Mouse (Mus musculus): Measurements from ENCODE around the gene Dnah2. TPM values are rescaled to one million over a fixed set of nuclear protein-coding genes. Genes with fewer than 3 reads are reported as not detected.

Gene Dnah2
- total RNA-seq, 1 experiment = 0.98 TPM

GRCm38 (mm10) chr11:69457006-69457579, 91.8 kb downstream of the Dnah2 start:
- Histone ChIP-seq H3K4me1 (ENCODE audit: control insufficient read depth in 2 of 2, insufficient read depth in 2 of 2, low read length in 2 of 2, poor library complexity in 1 of 2) (peaks cover 4 to 9% of the 10 kb centered on the region in 2 experiments; a peak in 3 of 4 replicates), H3K4me3 (ENCODE audit: insufficient read depth in 1 of 2, low read depth in 1 of 2, low read length in 2 of 2, poor library complexity in 1 of 2, severe bottlenecking in 1 of 2) (no peak overlapping the region), H3K27ac (ENCODE audit: insufficient read depth, low read depth, low read length, poor library complexity, severe bottlenecking) (no peak overlapping the region), H3K9ac (ENCODE audit: insufficient read depth, low read depth, low read length, poor library complexity, severe bottlenecking) (no peak overlapping the region), H3K9me3 (ENCODE audit: control insufficient read depth, insufficient read depth, low read depth, low read length) (no peaks in the 10 kb centered on the region), H3K36me3 (ENCODE audit: control insufficient read depth, insufficient read depth, low read length, poor library complexity, severe bottlenecking) (no peaks in the 10 kb centered on the region; the same call in 1 of the 2 replicates)
- no peak for DNase-seq (ENCODE audit: low read depth, low spot score)
- in situ Hi-C loops (cut with MboI; ENCODE audit: low sequenced_read_pairs in 2 of 2, unreplicated experiment in 2 of 2) = no loop called here
- TF ChIP-seq HCFC1 (IDR thresholded peaks at IDR 0.05; ENCODE audit: borderline replicate concordance, insufficient read depth, low read length) (no peak), CHD2 (IDR thresholded peaks at IDR 0.05; ENCODE audit: low read depth, low read length) (no peak)

GRCm38 (mm10) chr11:69452114-69452867, 96.6 kb downstream of the Dnah2 start:
- in situ Hi-C loops (cut with MboI; ENCODE audit: low sequenced_read_pairs in 2 of 2, unreplicated experiment in 2 of 2) = no loop called here

GRCm38 (mm10) chr11:69447299-69447698, 101.6 kb downstream of the Dnah2 start:
- Histone ChIP-seq H3K9me3 (ENCODE audit: control insufficient read depth, insufficient read depth, low read depth, low read length) (no peaks in the 10 kb centered on the region), H3K4me3 (ENCODE audit: insufficient read depth in 1 of 2, low read depth in 1 of 2, low read length in 2 of 2, poor library complexity in 1 of 2, severe bottlenecking in 1 of 2) (no peak overlapping the region), H3K4me1 (ENCODE audit: control insufficient read depth in 2 of 2, insufficient read depth in 2 of 2, low read length in 2 of 2, poor library complexity in 1 of 2) (peaks cover 0 to 11% of the 10 kb centered on the region in 2 experiments; a peak in 2 of 4 replicates), H3K36me3 (ENCODE audit: control insufficient read depth, insufficient read depth, low read length, poor library complexity, severe bottlenecking) (no peaks in the 10 kb centered on the region), H3K27ac (ENCODE audit: insufficient read depth, low read depth, low read length, poor library complexity, severe bottlenecking) (no peak overlapping the region), H3K9ac (ENCODE audit: insufficient read depth, low read depth, low read length, poor library complexity, severe bottlenecking) (no peak overlapping the region)
- in situ Hi-C loops (cut with MboI; ENCODE audit: low sequenced_read_pairs in 2 of 2, unreplicated experiment in 2 of 2) = no loop called here
- no peak for DNase-seq (ENCODE audit: low read depth, low spot score)
- TF ChIP-seq HCFC1 (IDR thresholded peaks at IDR 0.05; ENCODE audit: borderline replicate concordance, insufficient read depth, low read length) (no peak), MAFK (IDR thresholded peaks at IDR 0.05; ENCODE audit: insufficient read depth, low read depth, low read length) (no peak), ZNF384 (IDR thresholded peaks at IDR 0.05; ENCODE audit: low read depth, low read length) (no peak), CHD2 (IDR thresholded peaks at IDR 0.05; ENCODE audit: low read depth, low read length) (no peak), ZC3H11A (IDR thresholded peaks at IDR 0.05; ENCODE audit: borderline replicate concordance, low read depth, low read length) (no peak)

More at GRCm38 (mm10) chr11:69452114-69452867, 96.6 kb downstream of the Dnah2 start:
- TF ChIP-seq ZNF384 (IDR thresholded peaks at IDR 0.05; ENCODE audit: low read depth, low read length) (no peak), MAFK (IDR thresholded peaks at IDR 0.05; ENCODE audit: insufficient read depth, low read depth, low read length) (no peak), ZC3H11A (IDR thresholded peaks at IDR 0.05; ENCODE audit: borderline replicate concordance, low read depth, low read length) (no peak), CHD2 (IDR thresholded peaks at IDR 0.05; ENCODE audit: low read depth, low read length) (no peak), HCFC1 (IDR thresholded peaks at IDR 0.05; ENCODE audit: borderline replicate concordance, insufficient read depth, low read length) (no peak)
- Histone ChIP-seq H3K27ac (ENCODE audit: insufficient read depth, low read depth, low read length, poor library complexity, severe bottlenecking) (no peak overlapping the region), H3K4me3 (ENCODE audit: insufficient read depth in 1 of 2, low read depth in 1 of 2, low read length in 2 of 2, poor library complexity in 1 of 2, severe bottlenecking in 1 of 2) (peak overlapping the region; percentile 30 to 34), H3K36me3 (ENCODE audit: control insufficient read depth, insufficient read depth, low read length, poor library complexity, severe bottlenecking) (no peaks in the 10 kb centered on the region), H3K9me3 (ENCODE audit: control insufficient read depth, insufficient read depth, low read depth, low read length) (no peaks in the 10 kb centered on the region), H3K9ac (ENCODE audit: insufficient read depth, low read depth, low read length, poor library complexity, severe bottlenecking) (0 out of 2 replicates have a peak overlapping the region, but pooled peaks have one; percentile 27), H3K4me1 (ENCODE audit: control insufficient read depth in 2 of 2, insufficient read depth in 2 of 2, low read length in 2 of 2, poor library complexity in 1 of 2) (peaks cover 4 to 14% of the 10 kb centered on the region in 2 experiments; a peak in 3 of 4 replicates)
- DNase-seq (ENCODE audit: low read depth, low spot score) = peak; percentile 76

GRCm38 (mm10) chr11:69443328-69443727, 105.6 kb downstream of the Dnah2 start:
- H3K4me1 ChIP-seq (ENCODE audit: control insufficient read depth in 2 of 2, insufficient read depth in 2 of 2, low read length in 2 of 2, poor library complexity in 1 of 2) = peaks cover 0 to 5% of the 10 kb centered on the region in 2 experiments; a peak in 1 of 4 replicates
- no peaks in the 10 kb centered on the region for H3K9me3 ChIP-seq (ENCODE audit: control insufficient read depth, insufficient read depth, low read depth, low read length)
- in situ Hi-C loops (cut with MboI; ENCODE audit: low sequenced_read_pairs in 2 of 2, unreplicated experiment in 2 of 2) = no loop called here
- no peaks in the 10 kb centered on the region for H3K36me3 ChIP-seq (ENCODE audit: control insufficient read depth, insufficient read depth, low read length, poor library complexity, severe bottlenecking)
- TF ChIP-seq MAFK (IDR thresholded peaks at IDR 0.05; ENCODE audit: insufficient read depth, low read depth, low read length) (no peak), ZNF384 (IDR thresholded peaks at IDR 0.05; ENCODE audit: low read depth, low read length) (no peak), CHD2 (IDR thresholded peaks at IDR 0.05; ENCODE audit: low read depth, low read length) (peak; percentile 66)
- no peak for DNase-seq (ENCODE audit: low read depth, low spot score)
- H3K9ac ChIP-seq (ENCODE audit: insufficient read depth, low read depth, low read length, poor library complexity, severe bottlenecking) = no peak overlapping the region
- H3K4me3 ChIP-seq (ENCODE audit: insufficient read depth in 1 of 2, low read depth in 1 of 2, low read length in 2 of 2, poor library complexity in 1 of 2, severe bottlenecking in 1 of 2) = no peak overlapping the region
- H3K27ac ChIP-seq (ENCODE audit: insufficient read depth, low read depth, low read length, poor library complexity, severe bottlenecking) = no peak overlapping the region
